Mouse (Mus musculus) ES-Bruce4 (cell line): ENCODE data around the gene Cd2.

ENCODE experiments used
- CTCF ChIP-seq: IDR thresholded peaks from one replicate; pipeline ENCODE4 v1.8.1; 2011; ENCODE audit warnings: low read depth, low read length
- POLR2A ChIP-seq: IDR thresholded peaks from one replicate; pipeline ENCODE4 v1.8.1; 2011; ENCODE audit warnings: low read length; ENCODE audit not compliant: insufficient read depth

GRCm38 (mm10) chr3:101322437-101322836 lies 34.7 kb upstream of the Cd2 start:
- TF ChIP-seq CTCF (no peak), POLR2A (no peak)
